Mouse (Mus musculus) CH12.LX (cell line): ENCODE results near the gene Smok2a. TPM values are rescaled to one million over a fixed set of nuclear protein-coding genes. Genes with fewer than 3 reads are reported as not detected.
"Not testable (repeated sequence)": the region's sequence is repeated elsewhere in the genome, so short reads cannot be mapped to it uniquely, and the experiment has no call there.

ENCODE experiments used
- DNase-seq: peaks from one replicate; pipeline ENCODE4 v3.0.0-alpha.2; 2013; ENCODE audit errors: extremely low read depth
- H3K27ac ChIP-seq: 2 replicates; pipeline ENCODE4 v1.5.1; 2012; ENCODE audit warnings: low read depth, mild to moderate bottlenecking, control low read depth, moderate library complexity; ENCODE audit not compliant: insufficient read depth
- H3K27me3 ChIP-seq: replicated peaks from 2 replicates; pipeline ENCODE3; 2012; ENCODE audit warnings: inconsistent platforms
- H3K36me3 ChIP-seq, 2 experiments: replicated peaks in 1 of 2; 2 replicates each; pipeline versions ENCODE3 to v1.6.1; 2012; ENCODE audit warnings: inconsistent platforms in 1 of 2, low read length in 1 of 2, mild to moderate bottlenecking in 1 of 2, mixed read lengths in 1 of 2, moderate library complexity in 1 of 2; ENCODE audit not compliant: control insufficient read depth in 1 of 2, insufficient read depth in 1 of 2
- H3K4me1 ChIP-seq, 2 experiments: 2 replicates each; pipeline ENCODE4 v1.6.1; 2012; ENCODE audit warnings: inconsistent platforms in 1 of 2, moderate library complexity in 1 of 2; ENCODE audit not compliant: insufficient read depth in 2 of 2, control insufficient read depth in 1 of 2
- H3K4me2 ChIP-seq: 2 replicates; pipeline ENCODE4 v1.6.1; 2012; ENCODE audit warnings: low read depth, mild to moderate bottlenecking, control low read depth; ENCODE audit not compliant: poor library complexity, insufficient read depth, severe bottlenecking
- H3K4me3 ChIP-seq, 3 experiments: fragments of 150-350 bp in 1 of 3; sonication (generic) in 1 of 3; replicated peaks in 1 of 3; 2 replicates each; pipeline versions ENCODE3 to v1.5.1; 2011 to 2012; ENCODE audit warnings: low read depth in 2 of 3, low read length in 2 of 3, mild to moderate bottlenecking in 2 of 3, moderate library complexity in 2 of 3, control low read depth in 1 of 3, improper control_type of control experiment in 1 of 3, inconsistent platforms in 1 of 3, mixed read lengths in 1 of 3; ENCODE audit not compliant: poor library complexity in 1 of 3
- H3K79me2 ChIP-seq: replicated peaks from 2 replicates; pipeline ENCODE4 v1.6.1; 2012; ENCODE audit warnings: mild to moderate bottlenecking, moderate library complexity; ENCODE audit not compliant: control insufficient read depth, poor library complexity, insufficient read depth, severe bottlenecking; ENCODE audit errors: extremely low read depth
- H3K9ac ChIP-seq: 2 replicates; pipeline ENCODE4 v1.6.1; 2012; ENCODE audit warnings: low read depth, mild to moderate bottlenecking, control low read depth, moderate library complexity; ENCODE audit not compliant: insufficient read depth
- H3K9me3 ChIP-seq: replicated peaks from 2 replicates; pipeline ENCODE3; 2012; ENCODE audit warnings: low read length, inconsistent platforms, mixed read lengths
- CHD2 ChIP-seq: IDR thresholded peaks from 2 replicates; pipeline ENCODE4 v1.6.1; 2011; ENCODE audit warnings: low read length, improper control_type of control experiment
- CTCF ChIP-seq, 2 experiments: IDR thresholded peaks in 1 of 2; conservative IDR thresholded peaks in 1 of 2; 2 replicates each; pipeline ENCODE4 v1.5.1; 2011 to 2012; ENCODE audit warnings: low read depth in 2 of 2, low read length in 2 of 2, improper control_type of control experiment in 1 of 2, inconsistent platforms in 1 of 2, mild to moderate bottlenecking in 1 of 2, moderate library complexity in 1 of 2
- GABPA ChIP-seq: IDR thresholded peaks from 2 replicates; pipeline ENCODE4 v1.6.1; 2012; ENCODE audit warnings: low read depth, low read length, improper control_type of control experiment, inconsistent platforms; ENCODE audit not compliant: insufficient replicate concordance
- HCFC1 ChIP-seq: IDR thresholded peaks from 2 replicates; pipeline ENCODE4 v1.6.1; 2012; ENCODE audit warnings: low read depth, mild to moderate bottlenecking, inconsistent platforms, low read length, improper control_type of control experiment
- IRF4 ChIP-seq: IDR thresholded peaks from 2 replicates; pipeline ENCODE4 v1.6.1; 2014; ENCODE audit warnings: low read depth, mild to moderate bottlenecking, inconsistent platforms, low read length, improper control_type of control experiment
- JUN ChIP-seq: IDR thresholded peaks from 2 replicates; pipeline ENCODE4 v1.6.1; 2011; ENCODE audit warnings: low read depth, mild to moderate bottlenecking, low read length, improper control_type of control experiment, moderate library complexity; ENCODE audit not compliant: insufficient read depth
- MAFK ChIP-seq: IDR thresholded peaks from 2 replicates; pipeline ENCODE4 v1.6.1; 2011; ENCODE audit warnings: low read length, improper control_type of control experiment; ENCODE audit not compliant: insufficient replicate concordance
- MAZ ChIP-seq: IDR thresholded peaks from 2 replicates; pipeline ENCODE4 v1.6.1; 2012; ENCODE audit warnings: low read depth, mild to moderate bottlenecking, inconsistent platforms, low read length, improper control_type of control experiment, moderate library complexity
- MXI1 ChIP-seq: IDR thresholded peaks from 2 replicates; pipeline ENCODE4 v1.6.1; 2011; ENCODE audit warnings: mild to moderate bottlenecking, low read depth, low read length, improper control_type of control experiment
- NELFE ChIP-seq: IDR thresholded peaks from 2 replicates; pipeline ENCODE4 v1.6.1; 2011; ENCODE audit warnings: low read depth, low read length, improper control_type of control experiment
- POLR2A ChIP-seq: IDR thresholded peaks from 2 replicates; pipeline ENCODE4 v1.6.1; 2011; ENCODE audit warnings: low read depth, mild to moderate bottlenecking, improper control_type of control experiment, low read length
- RCOR1 ChIP-seq: conservative IDR thresholded peaks from 2 replicates; pipeline ENCODE4 v1.6.1; 2012; ENCODE audit warnings: low read depth, mild to moderate bottlenecking, inconsistent platforms, low read length, improper control_type of control experiment
- SIN3A ChIP-seq: IDR thresholded peaks from 2 replicates; pipeline ENCODE4 v1.6.1; 2012; ENCODE audit warnings: low read length, improper control_type of control experiment, inconsistent platforms
- TBP ChIP-seq: conservative IDR thresholded peaks from 2 replicates; pipeline ENCODE4 v1.6.1; 2011; ENCODE audit warnings: low read depth, low read length, improper control_type of control experiment
- UBTF ChIP-seq: IDR thresholded peaks from 2 replicates; pipeline ENCODE4 v1.6.1; 2012; ENCODE audit warnings: low read depth, mild to moderate bottlenecking, inconsistent platforms, low read length, improper control_type of control experiment, moderate library complexity
- USF2 ChIP-seq: conservative IDR thresholded peaks from 2 replicates; pipeline ENCODE4 v1.6.1; 2011; ENCODE audit warnings: low read depth, low read length, improper control_type of control experiment
- dilution Hi-C: fragments of 300-500 bp; cut with MboI; formaldehyde crosslinking; loops from 2 replicates; pipeline ENCODE4 v1.14.3; 2020; ENCODE audit warnings: low sequenced_read_pairs; ENCODE audit not compliant: extremely low pct_unique_long_range_greater_than_20kb, extremely low pct_ligation_motif_present
- in situ Hi-C: fragments of 300-500 bp; cut with MboI; formaldehyde crosslinking; loops from 3 replicates; pipeline ENCODE4 v1.14.3; 2019; ENCODE audit warnings: low sequenced_read_pairs, low pct_ligation_motif_present, low pct_unique_long_range_greater_than_20kb, mixed read lengths
- polyA plus RNA-seq: library from polyadenylated mRNA; unstranded; fragments of >175 nt; gene quantifications from 2 replicates; pipeline ENCODE4 v1.2.1, GENCODE M21; 2012; ENCODE audit warnings: low read depth; ENCODE audit not compliant: insufficient read length
- total RNA-seq, 2 experiments: library from RNA; depleted of rRNA; stranded (reverse); fragments of 300-350 nt in 1 of 2; fragments of >200 nt in 1 of 2; gene quantifications; 2 replicates each; pipeline ENCODE4 v1.2.3; 2012 to 2014

Gene Smok2a
- total and polyA plus RNA-seq, 3 experiments = not detected

- Histone ChIP-seq H3K27ac (no peak overlapping the region), H3K9ac (no peak overlapping the region), H3K4me2 (no peak overlapping the region), H3K36me3 (no peaks in the 10 kb centered on the region), H3K9me3 (peaks cover 9% of the 10 kb centered on the region), H3K4me3 (no peak overlapping the region), H3K79me2 (no peaks in the 10 kb centered on the region), H3K4me1 (no peaks in the 10 kb centered on the region), H3K27me3 (no peaks in the 10 kb centered on the region)
- dilution Hi-C loops = no loop called here
- no peak for TF ChIP-seq TBP
- no peak for TF ChIP-seq CHD2
- TF ChIP-seq RCOR1 = no peak
- no peak for TF ChIP-seq GABPA
- TF ChIP-seq USF2 = no peak
- TF ChIP-seq SIN3A = no peak
- no peak for TF ChIP-seq MAFK
- no peak for TF ChIP-seq POLR2A
- TF ChIP-seq UBTF = no peak
- TF ChIP-seq MAZ = no peak
- TF ChIP-seq CTCF (conservative IDR thresholded peaks at IDR 0.05 in 1 of 2, IDR thresholded peaks at IDR 0.05 in 1 of 2; ENCODE audit: low read depth in 2 of 2, low read length in 2 of 2) = no peak
- TF ChIP-seq IRF4 = no peak
- TF ChIP-seq JUN = no peak
- in situ Hi-C loops = loop anchor here (5.0 kb wide), 1 partner anchor 306 kb away; no protein-coding TSS in a partner anchor
- no peak for DNase-seq
Observed at GRCm38 (mm10) chr17:13206491-13206890, 14.5 kb upstream of the Smok2a start.

GRCm38 (mm10) chr17:13208460-13208859 lies 12.5 kb upstream of the Smok2a start:
- H3K4me1 ChIP-seq, DNase-seq, H3K36me3 ChIP-seq, H3K27ac ChIP-seq, H3K27me3 ChIP-seq, H3K79me2 ChIP-seq, H3K4me2 ChIP-seq, H3K4me3 ChIP-seq, H3K9ac ChIP-seq, dilution Hi-C loops: not testable (repeated sequence)
- H3K9me3 ChIP-seq = peaks cover 27% of the 10 kb centered on the region
- in situ Hi-C loops = loop anchor here (5.0 kb wide), 1 partner anchor 304 kb away; no protein-coding TSS in a partner anchor

GRCm38 (mm10) chr17:13212136-13212850 lies 8.7 kb upstream of the Smok2a start:
- no peak overlapping the region for H3K27ac ChIP-seq
- H3K4me3 ChIP-seq = no peak overlapping the region
- H3K4me2 ChIP-seq = no peak overlapping the region
- dilution Hi-C loops = no loop called here
- no peaks in the 10 kb centered on the region for H3K79me2 ChIP-seq
- TF ChIP-seq MXI1 = no peak
- TF ChIP-seq HCFC1 = no peak
- no peak for TF ChIP-seq MAFK
- TF ChIP-seq NELFE = no peak
- in situ Hi-C loops = no loop called here
- DNase-seq = no peak
- H3K27me3 ChIP-seq = no peaks in the 10 kb centered on the region
- no peak overlapping the region for H3K9ac ChIP-seq
- peaks cover 47% of the 10 kb centered on the region for H3K9me3 ChIP-seq
- H3K4me1 ChIP-seq = no peaks in the 10 kb centered on the region
- H3K36me3 ChIP-seq = no peaks in the 10 kb centered on the region
